Mouse (Mus musculus) naive thymus-derived CD4-positive, alpha-beta T cell, adult 2 months (primary cell): Measurements from ENCODE around the gene Dydc2.

ENCODE experiments used
- DNase-seq: peaks from one replicate; pipeline ENCODE4 v3.0.0-alpha.2; 2011; ENCODE audit warnings: low read depth

Gene Dydc2

GRCm38 (mm10) chr14:41035146-41035798, 33.7 kb downstream of the Dydc2 start:
- DNase-seq: peak; percentile 76

DNA sequence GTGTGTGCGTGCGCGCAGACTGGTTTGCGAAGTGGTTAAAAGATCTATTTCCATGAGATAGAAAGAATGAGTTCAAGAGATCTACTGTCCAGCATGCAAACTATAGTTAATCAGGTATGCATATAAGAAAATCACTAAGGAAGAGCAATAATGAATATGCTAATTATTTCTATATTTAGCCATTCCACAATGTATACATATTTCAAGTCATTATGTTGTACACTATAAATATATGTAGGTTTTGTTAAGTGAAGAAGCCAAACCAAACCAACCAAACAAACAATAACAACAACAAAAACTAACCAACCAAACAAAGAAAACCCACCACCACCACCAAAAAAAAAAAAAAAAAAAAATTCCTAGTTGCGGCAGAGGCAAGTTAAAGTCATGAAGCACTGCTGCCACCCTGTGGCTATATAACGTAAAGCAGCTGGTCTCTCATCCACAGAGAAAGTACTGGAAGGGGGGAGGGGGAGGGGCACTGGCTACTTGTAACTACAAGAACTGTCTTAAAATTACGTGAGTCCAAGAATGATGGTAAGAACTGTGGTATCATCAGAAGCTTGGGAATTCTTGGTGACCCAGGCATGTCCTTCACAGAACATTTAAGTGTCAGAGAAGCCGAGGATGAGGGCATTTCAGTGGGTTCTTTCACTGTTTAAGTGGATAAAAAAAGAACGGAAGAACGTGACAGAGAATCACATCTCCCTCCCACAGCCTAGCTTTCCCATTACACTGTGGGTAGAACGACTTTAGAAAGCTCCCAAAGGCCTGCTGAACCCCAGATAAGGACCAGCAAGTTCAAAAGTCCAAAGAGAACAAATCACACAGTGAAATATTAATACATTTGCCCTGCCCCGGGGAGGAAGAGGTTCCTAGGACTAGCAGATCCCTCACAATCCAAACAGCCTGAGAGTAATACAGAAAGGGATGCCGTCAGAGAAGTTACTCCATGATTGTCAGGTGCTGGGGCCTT, 35.6 kb downstream of the Dydc2 start:
- peak; percentile 87 for DNase-seq

- DNase-seq: no peak
Measured at GRCm38 (mm10) chr14:41030989-41031513, 38.0 kb downstream of the Dydc2 start.

- no peak for DNase-seq
Measured at GRCm38 (mm10) chr14:41029303-41029702, 39.7 kb downstream of the Dydc2 start.

DNA sequence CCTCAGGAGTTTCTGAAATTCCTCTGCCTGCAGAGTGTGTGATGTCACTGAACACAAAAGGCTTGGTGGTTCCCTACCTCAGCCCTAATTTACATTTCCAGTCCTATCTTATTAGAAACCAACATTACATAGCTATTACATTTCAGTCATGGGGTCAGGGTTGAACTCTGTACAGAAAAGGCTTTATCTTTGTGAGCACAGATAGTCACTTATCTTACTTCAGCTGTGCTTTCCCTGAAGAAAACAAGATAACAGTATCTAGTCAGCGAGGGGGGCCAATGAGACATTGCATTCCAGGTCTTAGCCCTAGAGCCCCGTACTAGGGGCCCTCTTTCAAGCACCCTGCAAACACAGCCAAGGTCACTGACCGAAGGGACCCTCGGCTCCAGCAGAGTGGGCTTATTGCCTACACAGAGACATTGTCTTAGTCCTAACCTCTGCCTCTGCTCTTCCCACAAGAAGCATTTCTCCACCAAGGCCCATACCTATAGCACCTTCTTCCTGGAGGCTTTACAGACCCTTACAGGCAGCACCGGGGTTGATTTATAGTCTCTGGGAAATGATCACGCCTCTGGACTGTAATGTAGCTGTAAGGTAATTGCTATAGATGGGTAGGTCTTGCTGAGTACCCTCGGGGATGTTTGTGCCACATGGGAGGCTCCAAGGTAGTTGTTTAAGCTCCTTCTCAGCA, 43.3 kb downstream of the Dydc2 start:
- no peak for DNase-seq

GRCm38 (mm10) chr14:41025087-41025486, 43.9 kb downstream of the Dydc2 start:
- DNase-seq: no peak

GRCm38 (mm10) chr14:41021246-41021645, 47.8 kb downstream of the Dydc2 start:
- no peak for DNase-seq

DNA sequence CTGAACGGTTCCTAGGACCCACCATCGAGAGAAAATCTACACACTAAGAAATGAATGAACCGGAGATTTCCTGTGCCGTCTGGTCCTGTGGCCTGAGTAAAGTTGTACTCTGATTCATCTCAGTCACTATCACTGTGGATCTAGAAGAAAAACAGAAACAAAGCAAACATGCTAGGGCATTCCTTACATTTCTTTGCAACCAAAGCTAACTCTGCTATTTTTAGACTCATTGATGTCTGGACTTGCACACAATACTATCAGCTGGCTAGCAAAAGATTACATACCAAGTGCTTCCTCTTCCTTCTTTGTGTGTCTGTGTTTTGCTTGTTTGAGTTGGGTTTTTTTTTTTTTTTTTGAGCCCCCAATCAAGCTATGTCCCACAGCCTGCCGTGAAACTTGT, 51.5 kb downstream of the Dydc2 start:
- DNase-seq: no peak

GRCm38 (mm10) chr14:41014701-41015240, 54.2 kb downstream of the Dydc2 start:
- peak; percentile 42 for DNase-seq

GRCm38 (mm10) chr14:41013630-41014613, 55.1 kb downstream of the Dydc2 start, which contains the start of gene Fam213a:
Gene Fam213a (minus strand): TSS chr14:41013788.
- DNase-seq: peak; percentile 92

DNA sequence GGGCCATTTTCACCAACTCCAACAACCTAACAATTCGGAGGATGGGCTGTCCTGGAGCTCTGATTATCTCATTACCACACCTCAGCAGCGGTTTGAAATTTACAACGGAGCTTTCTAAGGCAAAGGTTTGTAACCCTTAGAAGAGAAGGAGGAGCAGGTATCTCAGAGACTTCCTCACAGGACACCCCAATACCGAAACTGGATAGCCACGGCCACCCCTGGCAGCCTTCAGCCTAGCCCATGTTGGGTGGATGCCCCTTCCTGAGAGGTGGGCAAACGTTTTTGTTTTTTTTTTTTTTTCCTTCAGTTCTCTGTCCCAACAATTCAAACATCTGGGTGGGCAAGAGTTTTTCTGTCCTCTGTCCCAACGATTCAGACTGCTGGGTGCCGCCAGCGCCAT, 55.9 kb downstream of the Dydc2 start:
- peak; percentile 23 for DNase-seq

GRCm38 (mm10) chr14:41011916-41012315, 57.1 kb downstream of the Dydc2 start:
- DNase-seq: no peak

DNA sequence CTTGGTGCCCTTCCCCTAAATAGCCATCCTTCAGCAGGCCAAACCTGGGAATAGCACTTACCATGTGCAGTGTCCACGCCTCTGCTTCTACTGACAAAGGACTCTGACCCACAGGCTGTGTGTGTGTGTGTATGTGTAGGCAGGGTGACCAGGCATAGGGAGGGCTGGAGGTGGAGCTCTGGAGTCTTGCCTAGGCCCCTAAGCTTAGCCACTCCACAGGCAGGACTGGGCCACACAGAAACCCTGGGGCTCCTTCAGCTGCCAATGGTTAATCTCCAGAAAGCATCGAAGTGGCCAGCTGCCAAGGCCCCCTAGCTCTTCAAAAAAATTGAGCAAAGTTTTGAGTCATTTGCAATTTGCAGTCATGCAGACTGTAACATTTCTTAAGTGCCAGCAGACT, 60.9 kb downstream of the Dydc2 start:
- no peak for DNase-seq

- DNase-seq: no peak
Measured at GRCm38 (mm10) chr14:41007641-41008040, 61.4 kb downstream of the Dydc2 start.

DNA sequence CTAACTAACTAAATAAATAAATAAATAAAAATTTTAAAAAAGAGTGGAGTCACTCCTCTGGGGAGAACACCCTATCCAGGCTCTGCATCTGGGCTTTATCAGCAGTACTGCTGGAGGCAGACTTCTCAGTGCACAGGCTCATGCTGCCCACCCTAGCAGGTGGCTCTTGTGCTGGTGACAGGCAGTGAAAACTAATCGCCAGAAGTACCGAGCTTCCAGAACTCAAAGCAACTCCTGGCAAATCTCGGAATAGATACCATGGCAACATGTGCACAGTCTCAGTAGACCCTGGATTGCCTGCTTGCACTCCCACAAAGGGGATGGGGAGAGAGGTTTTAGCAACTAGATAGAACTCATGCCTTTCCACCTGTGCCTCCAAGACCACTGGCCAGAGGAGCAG, 62.1 kb downstream of the Dydc2 start:
- no peak for DNase-seq

GRCm38 (mm10) chr14:41006263-41006662, 62.7 kb downstream of the Dydc2 start:
- no peak for DNase-seq

- DNase-seq: no peak
Measured at GRCm38 (mm10) chr14:41005716-41006115, 63.3 kb downstream of the Dydc2 start.

- DNase-seq: no peak
Measured at GRCm38 (mm10) chr14:41004201-41005141, 64.5 kb downstream of the Dydc2 start.

DNA sequence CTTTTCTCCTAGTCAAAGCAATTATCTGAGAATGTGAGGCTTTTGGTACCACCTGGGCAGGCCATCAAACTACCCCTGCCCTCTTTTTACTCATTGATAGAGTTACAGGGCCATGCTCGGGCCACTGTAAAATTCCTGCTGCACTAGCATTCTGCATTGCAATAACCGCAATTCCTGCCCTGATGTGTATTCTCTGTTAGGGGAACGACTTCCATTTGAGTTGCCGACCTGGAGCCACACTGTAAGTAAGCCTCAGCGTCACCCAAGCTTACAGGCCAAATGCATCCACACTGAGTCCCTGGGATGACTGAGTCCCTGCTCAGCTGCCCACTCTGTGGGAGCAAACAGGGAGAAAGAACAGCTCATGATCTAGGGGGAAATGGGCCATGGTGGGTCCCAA, 67.4 kb downstream of the Dydc2 start:
- no peak for DNase-seq

DNA sequence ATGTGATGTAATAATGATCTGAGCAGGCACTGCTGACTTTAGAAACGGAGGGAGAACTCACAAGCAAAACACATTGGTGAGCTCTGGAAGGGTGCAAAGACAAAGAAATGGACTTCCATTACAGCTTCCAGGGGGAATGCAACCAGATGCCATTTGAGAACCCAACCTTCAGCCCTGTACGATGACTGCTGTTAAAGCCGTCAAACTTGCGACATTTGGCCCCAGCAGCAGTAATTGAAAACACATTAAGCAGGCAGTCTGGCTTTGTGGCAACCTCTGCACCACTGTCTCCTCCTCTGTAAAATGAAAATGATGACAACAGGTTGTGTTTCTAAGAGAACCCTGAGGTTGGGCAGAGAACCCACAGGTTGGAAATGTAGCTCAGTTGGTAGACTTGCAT, 68.2 kb downstream of the Dydc2 start:
- no peak for DNase-seq
